Mouse (Mus musculus) ovary, adult 2 months (tissue): Measurements from ENCODE around the gene 1700049E17Rik2. TPM values are rescaled to one million over a fixed set of nuclear protein-coding genes. Genes with fewer than 3 reads are reported as not detected.

Experiments used
- polyA plus RNA-seq: library from polyadenylated mRNA; depleted of rRNA; stranded (reverse); fragments of >200 nt; gene quantifications from 2 replicates; pipeline ENCODE4 v1.2.3, GENCODE M21; 2012; rRNA removed

The 1700049E17Rik2 gene
- not detected in 2 replicates for polyA plus RNA-seq

GRCm38 (mm10) chr14:41572911-41573310 lies at the start of gene 1700049E17Rik2:
Gene 1700049E17Rik2, plus strand, starts transcription at chr14:41573211.

GRCm38 (mm10) chr14:41555483-41555882 lies 17.5 kb upstream of the 1700049E17Rik2 start, which contains the start of gene Gm7970:
Gene Gm7970, minus strand, starts transcription at chr14:41555583.

GRCm38 (mm10) chr14:41624512-41624911 lies 51.5 kb downstream of the 1700049E17Rik2 start, which contains the start of gene Gm3072:
Gene Gm3072, minus strand, starts transcription at chr14:41624612.

Other genes with a start within 250 kb of the 1700049E17Rik2 start
- not detected in 2 replicates for gene Gm5798, start 224.6 kb upstream of the 1700049E17Rik2 start, polyA plus RNA-seq
- not detected in 2 replicates for gene Gm7945, start 186.8 kb upstream of the 1700049E17Rik2 start, polyA plus RNA-seq
- not detected in 2 replicates for gene Gm6482, start 164.9 kb upstream of the 1700049E17Rik2 start, polyA plus RNA-seq
- not detected in 2 replicates for gene Gm7954, start 119.7 kb upstream of the 1700049E17Rik2 start, polyA plus RNA-seq
- not detected in 2 replicates for gene Gm3486, start 83.7 kb upstream of the 1700049E17Rik2 start, polyA plus RNA-seq
- gene Gm7970, start 17.6 kb upstream of the 1700049E17Rik2 start, polyA plus RNA-seq, result not detected in 2 replicates
- not detected in 2 replicates for gene Gm3072, start 51.4 kb downstream of the 1700049E17Rik2 start, polyA plus RNA-seq
- not detected in 2 replicates for gene Gm3676, start 73.3 kb downstream of the 1700049E17Rik2 start, polyA plus RNA-seq
- not detected in 2 replicates for gene Gm8068, start 128.7 kb downstream of the 1700049E17Rik2 start, polyA plus RNA-seq
- not detected in 2 replicates for gene Gm7929, start 177.4 kb downstream of the 1700049E17Rik2 start, polyA plus RNA-seq
- not detected in 2 replicates for gene Gm47189, start 199.2 kb downstream of the 1700049E17Rik2 start, polyA plus RNA-seq